Mouse (Mus musculus): Measurements from ENCODE around the gene Dtx2. TPM values are rescaled to one million over a fixed set of nuclear protein-coding genes. Genes with fewer than 3 reads are reported as not detected.
A peak's percentile ranks its signal among the peaks of the same experiment; 100 is the strongest.

Gene Dtx2
- total RNA-seq, 1 experiment: 28.3 TPM

DNA sequence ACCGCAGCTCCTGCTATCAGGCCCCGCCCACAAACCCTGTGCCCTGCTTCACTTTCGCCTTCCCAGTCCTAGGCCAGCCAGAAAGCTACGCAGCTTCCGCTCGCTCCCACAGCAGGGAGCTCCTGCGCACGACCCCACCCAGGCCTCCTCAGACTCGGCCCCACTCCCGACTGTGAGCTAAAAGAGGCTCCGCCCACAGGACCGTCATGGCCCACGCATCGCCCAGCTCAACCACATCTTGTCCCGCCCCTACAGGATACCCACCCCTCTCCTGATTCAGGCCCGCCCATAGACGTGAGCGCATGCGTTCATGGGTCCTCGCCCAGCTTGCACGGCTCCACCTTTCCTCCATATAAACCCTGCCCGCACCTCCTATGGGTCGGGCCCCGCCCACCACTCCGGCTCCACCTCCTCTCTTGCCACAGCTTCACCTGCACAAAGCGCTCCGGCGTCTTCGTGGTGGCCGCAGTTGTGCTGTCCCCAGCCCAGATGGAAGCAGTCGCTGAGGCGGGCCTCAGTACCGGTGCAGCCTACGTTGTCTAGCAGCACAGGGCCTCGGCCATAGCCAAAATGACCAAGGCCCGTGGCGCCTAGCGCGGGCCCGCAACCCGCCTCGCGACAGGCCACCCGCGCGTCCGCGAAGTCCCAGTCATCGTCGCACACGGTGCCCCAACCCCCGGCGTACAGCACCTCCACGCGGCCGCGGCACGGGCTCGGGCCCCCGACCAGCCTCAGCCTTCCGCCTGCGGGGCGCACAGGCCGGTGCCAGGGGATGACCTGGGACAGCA is 31.9 kb upstream of the Dtx2 start:
- H3K4me3 ChIP-seq (ENCODE audit: insufficient read depth in 1 of 2, low read depth in 1 of 2, low read length in 2 of 2, poor library complexity in 1 of 2, severe bottlenecking in 1 of 2): peak overlapping the region; percentile 72 to 83
- H3K4me1 ChIP-seq (ENCODE audit: control insufficient read depth in 2 of 2, insufficient read depth in 2 of 2, low read length in 2 of 2, poor library complexity in 1 of 2): peaks cover 3 to 26% of the 10 kb centered on the region in 2 experiments; a peak in 1 of 4 replicates
- peak overlapping the region; percentile 82 for H3K9ac ChIP-seq (ENCODE audit: insufficient read depth, low read depth, low read length, poor library complexity, severe bottlenecking)
- H3K9me3 ChIP-seq (ENCODE audit: control insufficient read depth, insufficient read depth, low read depth, low read length): no peaks in the 10 kb centered on the region
- no peaks in the 10 kb centered on the region for H3K36me3 ChIP-seq (ENCODE audit: control insufficient read depth, insufficient read depth, low read length, poor library complexity, severe bottlenecking)
- H3K27ac ChIP-seq (ENCODE audit: insufficient read depth, low read depth, low read length, poor library complexity, severe bottlenecking): peak overlapping the region; percentile 83
- peak; percentile 100 for DNase-seq (ENCODE audit: low read depth, low spot score)
- in situ Hi-C loops (cut with MboI; ENCODE audit: low sequenced_read_pairs in 2 of 2, unreplicated experiment in 2 of 2): no loop called here
- TF ChIP-seq HCFC1 (IDR thresholded peaks at IDR 0.05; ENCODE audit: borderline replicate concordance, insufficient read depth, low read length) (peak; percentile 46; the same call in 1 of the 2 replicates), ZNF384 (IDR thresholded peaks at IDR 0.05; ENCODE audit: low read depth, low read length) (no peak)

DNA sequence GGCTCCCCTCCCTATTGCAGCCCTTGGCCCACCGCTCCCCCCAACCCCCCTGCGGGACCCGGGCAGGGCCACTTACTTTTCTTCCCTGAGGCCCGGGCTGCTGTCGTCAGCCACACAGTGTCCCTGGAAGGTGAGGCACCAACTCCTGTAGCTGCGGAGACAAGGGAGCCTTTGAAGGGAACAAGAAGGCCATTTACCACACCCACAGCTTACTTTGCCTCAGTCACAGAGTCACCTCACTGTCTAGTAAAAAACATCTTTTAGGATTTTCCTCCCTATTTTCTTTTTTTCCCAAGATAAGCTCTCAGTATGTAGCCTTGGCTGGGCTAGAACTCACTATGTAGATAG is 31.3 kb upstream of the Dtx2 start:
- peak overlapping the region; percentile 82 for H3K9ac ChIP-seq (ENCODE audit: insufficient read depth, low read depth, low read length, poor library complexity, severe bottlenecking)
- H3K36me3 ChIP-seq (ENCODE audit: control insufficient read depth, insufficient read depth, low read length, poor library complexity, severe bottlenecking): no peaks in the 10 kb centered on the region
- TF ChIP-seq ZNF384 (IDR thresholded peaks at IDR 0.05; ENCODE audit: low read depth, low read length): no peak
- no peak for TF ChIP-seq MAFK (IDR thresholded peaks at IDR 0.05; ENCODE audit: insufficient read depth, low read depth, low read length)
- TF ChIP-seq ZC3H11A (IDR thresholded peaks at IDR 0.05; ENCODE audit: borderline replicate concordance, low read depth, low read length): no peak
- no peak for TF ChIP-seq CHD2 (IDR thresholded peaks at IDR 0.05; ENCODE audit: low read depth, low read length)
- TF ChIP-seq HCFC1 (IDR thresholded peaks at IDR 0.05; ENCODE audit: borderline replicate concordance, insufficient read depth, low read length): no peak
- peak overlapping the region; percentile 83 for H3K27ac ChIP-seq (ENCODE audit: insufficient read depth, low read depth, low read length, poor library complexity, severe bottlenecking)
- no peaks in the 10 kb centered on the region for H3K9me3 ChIP-seq (ENCODE audit: control insufficient read depth, insufficient read depth, low read depth, low read length)
- no peak for DNase-seq (ENCODE audit: low read depth, low spot score)
- H3K4me1 ChIP-seq (ENCODE audit: control insufficient read depth in 2 of 2, insufficient read depth in 2 of 2, low read length in 2 of 2, poor library complexity in 1 of 2): peaks cover 3 to 28% of the 10 kb centered on the region in 2 experiments; a peak in 1 of 4 replicates
- peak overlapping the region; percentile 72 to 83 for H3K4me3 ChIP-seq (ENCODE audit: insufficient read depth in 1 of 2, low read depth in 1 of 2, low read length in 2 of 2, poor library complexity in 1 of 2, severe bottlenecking in 1 of 2)
- in situ Hi-C loops (cut with MboI; ENCODE audit: low sequenced_read_pairs in 2 of 2, unreplicated experiment in 2 of 2): no loop called here

DNA sequence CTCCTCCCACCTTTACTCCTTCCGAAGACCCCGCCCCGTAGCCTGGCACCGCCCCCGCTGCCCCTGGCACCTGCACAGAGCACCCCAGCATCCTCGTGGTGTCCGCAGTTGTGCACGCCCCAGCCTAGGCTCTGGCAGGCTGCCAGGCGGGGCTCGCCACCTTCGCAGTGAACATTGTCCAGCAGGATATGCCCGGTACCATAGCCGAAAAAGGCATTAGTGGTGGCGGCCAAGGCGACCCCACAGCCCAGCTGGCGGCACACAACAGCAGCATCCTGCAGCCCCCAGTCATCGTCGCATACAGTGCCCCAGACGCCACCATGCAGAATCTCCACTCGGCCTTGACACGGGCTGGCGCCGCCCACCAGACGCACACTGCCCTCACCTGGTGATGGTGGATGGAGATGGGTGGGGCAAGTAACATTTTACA is 29.1 kb upstream of the Dtx2 start:
- no peak for DNase-seq (ENCODE audit: low read depth, low spot score)
- TF ChIP-seq HCFC1 (IDR thresholded peaks at IDR 0.05; ENCODE audit: borderline replicate concordance, insufficient read depth, low read length) (no peak), MAFK (IDR thresholded peaks at IDR 0.05; ENCODE audit: insufficient read depth, low read depth, low read length) (no peak), CHD2 (IDR thresholded peaks at IDR 0.05; ENCODE audit: low read depth, low read length) (no peak), ZNF384 (IDR thresholded peaks at IDR 0.05; ENCODE audit: low read depth, low read length) (no peak), ZC3H11A (IDR thresholded peaks at IDR 0.05; ENCODE audit: borderline replicate concordance, low read depth, low read length) (no peak)
- peak overlapping the region; percentile 54 for H3K9ac ChIP-seq (ENCODE audit: insufficient read depth, low read depth, low read length, poor library complexity, severe bottlenecking)
- no peaks in the 10 kb centered on the region for H3K9me3 ChIP-seq (ENCODE audit: control insufficient read depth, insufficient read depth, low read depth, low read length)
- in situ Hi-C loops (cut with MboI; ENCODE audit: low sequenced_read_pairs in 2 of 2, unreplicated experiment in 2 of 2): no loop called here
- H3K4me3 ChIP-seq (ENCODE audit: insufficient read depth in 1 of 2, low read depth in 1 of 2, low read length in 2 of 2, poor library complexity in 1 of 2, severe bottlenecking in 1 of 2): peak overlapping the region; percentile 56 to 72
- peak overlapping the region; percentile 14; the same call in 1 of the 2 replicates for H3K27ac ChIP-seq (ENCODE audit: insufficient read depth, low read depth, low read length, poor library complexity, severe bottlenecking)
- H3K36me3 ChIP-seq (ENCODE audit: control insufficient read depth, insufficient read depth, low read length, poor library complexity, severe bottlenecking): no peaks in the 10 kb centered on the region
- H3K4me1 ChIP-seq (ENCODE audit: control insufficient read depth in 2 of 2, insufficient read depth in 2 of 2, low read length in 2 of 2, poor library complexity in 1 of 2): peaks cover 3 to 18% of the 10 kb centered on the region in 2 experiments; a peak in 1 of 4 replicates

DNA sequence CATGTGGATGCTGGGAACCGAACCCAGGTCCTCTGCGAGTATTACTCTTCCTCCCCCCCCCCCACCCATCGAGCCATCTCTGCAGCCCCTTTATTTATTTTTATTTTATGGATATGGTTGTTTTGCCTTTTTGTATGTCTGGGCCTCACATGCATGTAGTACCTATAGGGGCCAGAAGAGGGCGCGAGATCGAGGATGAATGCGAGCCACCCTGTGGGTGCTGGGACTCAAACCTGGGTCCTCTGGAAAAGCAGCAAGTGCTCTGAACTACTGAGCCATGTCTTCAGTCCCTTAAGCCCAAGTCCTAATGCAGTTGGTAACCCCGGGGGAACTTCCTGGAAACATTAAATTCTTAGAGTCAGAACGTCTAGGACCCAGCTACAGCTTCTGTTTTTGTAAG is 27.7 kb upstream of the Dtx2 start:
- Histone ChIP-seq H3K9ac (ENCODE audit: insufficient read depth, low read depth, low read length, poor library complexity, severe bottlenecking) (no peak overlapping the region), H3K27ac (ENCODE audit: insufficient read depth, low read depth, low read length, poor library complexity, severe bottlenecking) (no peak overlapping the region), H3K4me1 (ENCODE audit: control insufficient read depth in 2 of 2, insufficient read depth in 2 of 2, low read length in 2 of 2, poor library complexity in 1 of 2) (peaks cover 0 to 9% of the 10 kb centered on the region in 2 experiments; a peak in 1 of 4 replicates), H3K9me3 (ENCODE audit: control insufficient read depth, insufficient read depth, low read depth, low read length) (no peaks in the 10 kb centered on the region), H3K4me3 (ENCODE audit: insufficient read depth in 1 of 2, low read depth in 1 of 2, low read length in 2 of 2, poor library complexity in 1 of 2, severe bottlenecking in 1 of 2) (no peak overlapping the region), H3K36me3 (ENCODE audit: control insufficient read depth, insufficient read depth, low read length, poor library complexity, severe bottlenecking) (no peaks in the 10 kb centered on the region)
- DNase-seq (ENCODE audit: low read depth, low spot score): no peak
- in situ Hi-C loops (cut with MboI; ENCODE audit: low sequenced_read_pairs in 2 of 2, unreplicated experiment in 2 of 2): no loop called here
- no peak for TF ChIP-seq MAFK (IDR thresholded peaks at IDR 0.05; ENCODE audit: insufficient read depth, low read depth, low read length)
- TF ChIP-seq HCFC1 (IDR thresholded peaks at IDR 0.05; ENCODE audit: borderline replicate concordance, insufficient read depth, low read length): no peak
- TF ChIP-seq CHD2 (IDR thresholded peaks at IDR 0.05; ENCODE audit: low read depth, low read length): no peak
- TF ChIP-seq ZC3H11A (IDR thresholded peaks at IDR 0.05; ENCODE audit: borderline replicate concordance, low read depth, low read length): no peak
- TF ChIP-seq ZNF384 (IDR thresholded peaks at IDR 0.05; ENCODE audit: low read depth, low read length): no peak
